Mouse (Mus musculus) liver, embryonic 14.5 days (tissue): ENCODE data around the gene Flywch2.

Experiments
- CTCF ChIP-seq: IDR thresholded peaks from 2 replicates; pipeline ENCODE4 v1.5.1; 2016; ENCODE audit warnings: antibody characterized with exemption, low read depth, control low read depth
- EP300 ChIP-seq: IDR thresholded peaks from 2 replicates; pipeline ENCODE4 v1.6.1; 2016; ENCODE audit warnings: antibody characterized with exemption, low read depth

DNA sequence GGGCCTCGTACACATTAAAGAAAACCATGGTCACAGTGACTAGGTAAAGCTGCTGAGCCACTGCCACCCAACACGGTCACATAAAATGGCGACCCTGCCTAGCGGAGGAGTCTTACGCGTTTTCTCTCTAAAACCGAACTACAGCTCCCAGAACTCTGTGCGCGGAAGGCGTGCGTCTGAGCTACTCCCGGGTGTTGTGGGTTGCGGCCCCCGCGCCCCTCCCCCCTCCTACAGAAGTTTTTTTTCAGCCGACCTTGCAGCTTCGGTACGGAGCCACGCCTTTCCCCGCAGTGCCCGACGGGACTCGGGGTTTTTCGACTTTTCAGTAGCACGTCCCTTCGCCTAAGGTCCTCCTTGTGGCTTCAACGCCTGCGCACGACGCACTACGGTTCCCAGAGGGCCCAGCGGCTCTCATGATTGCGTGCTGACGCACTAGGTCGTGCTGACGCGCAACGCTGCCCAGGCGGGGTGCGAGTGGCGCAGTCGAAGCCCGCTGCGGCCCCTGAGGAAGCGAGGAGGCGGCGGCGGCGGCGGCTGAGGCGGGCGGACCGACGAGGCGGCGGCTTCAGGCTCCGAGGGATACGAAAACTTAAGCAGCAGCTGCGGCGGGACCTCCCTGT lies 17.0 kb upstream of the Flywch2 start:
- TF ChIP-seq CTCF (no peak), EP300 (peak; percentile 14; the same call in 1 of the 2 replicates)
